ENCODE assay signal across 9 mouse cellular contexts in the genomic region with DNA sequence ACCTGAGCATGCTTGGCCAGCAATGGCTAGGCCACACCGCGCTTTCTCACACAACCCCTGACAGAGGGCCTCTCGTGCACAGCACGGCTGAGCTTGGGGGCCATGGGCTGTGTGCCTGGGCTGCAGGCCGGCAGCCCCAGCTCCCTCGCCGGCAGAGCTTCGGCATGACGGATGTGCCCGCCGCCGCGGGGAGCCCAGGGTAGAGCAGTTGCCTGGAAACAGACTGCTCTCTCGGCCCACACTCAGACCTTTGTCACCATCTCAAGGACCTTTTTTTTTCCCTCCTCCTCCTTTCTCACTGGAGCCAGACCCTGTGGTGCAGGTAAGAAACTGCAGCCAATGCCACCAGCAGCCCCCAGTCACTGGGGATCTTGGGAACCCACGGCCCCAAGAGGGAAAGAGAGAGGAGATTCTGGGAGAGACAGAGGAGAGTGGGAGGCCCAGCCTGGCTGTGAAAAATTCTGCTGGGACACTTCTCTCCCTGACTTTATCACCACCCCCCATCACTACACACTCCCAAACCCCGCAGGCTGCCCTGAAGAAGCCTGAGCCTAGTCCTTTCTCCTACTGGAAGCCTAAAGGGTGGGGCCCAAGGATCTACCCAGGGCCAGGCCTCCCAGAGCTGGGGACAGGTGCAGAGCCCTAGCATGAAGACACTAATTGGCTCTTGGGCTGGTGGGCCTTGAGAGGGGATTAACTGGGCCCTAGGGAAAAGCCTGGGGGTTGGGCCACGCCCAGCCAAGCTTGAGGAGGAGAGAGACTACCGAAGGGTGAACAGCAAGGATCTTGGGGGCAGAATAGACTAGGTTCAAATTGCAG. TPM values are rescaled to one million over a fixed set of nuclear protein-coding genes. Genes with fewer than 3 reads are reported as not detected.
DNase-seq lines count a peak whose midpoint lies in the region; ATAC-seq and TF ChIP-seq lines count a peak whose summit lies in the region.
"Had no signal": no experiment of that assay in that cellular context is flagged by ENCODE, and none has a peak within 500 bp of the region (broad histone marks: within the 10 kb centered on the region; RNA-seq: fewer than 3 reads in every experiment).

No protein-coding gene starts in this region.

- no peak for DNase-seq in heart, adult 18-20 months
- peak; percentile 82 to 83 for DNase-seq in cerebellum, postnatal 14 days
- peak; percentile 71 for DNase-seq in midbrain, postnatal 0 days (ENCODE audit: low spot score)
- DNase-seq in gastrocnemius, postnatal 4 days (ENCODE audit: low spot score in 2 of 2): no peak
- DNase-seq in lung, adult 2 months: no peak

- TF ChIP-seq POLR2A in lung, adult 2 months (IDR thresholded peaks at IDR 0.05; ENCODE audit: borderline replicate concordance, extremely low read depth, low read depth, low read length): no peak

- WGBS in heart, embryonic 14.5 days: 19% methylated on average over 17 of the region's 18 CpGs
- WGBS in hindbrain, embryonic 13.5 days: 6% methylated on average over 17 of the region's 18 CpGs
- WGBS in midbrain, postnatal 0 days: 8% methylated on average over 18 of the region's 18 CpGs
- WGBS in lung, adult 2 months: 35% methylated on average over 18 of the region's 18 CpGs

- no peaks in the 10 kb centered on the region for H3K36me3 ChIP-seq in heart, embryonic 14.5 days (ENCODE audit: control insufficient read depth, insufficient read depth, low read length)
- H3K36me3 ChIP-seq in E14TG2a.4 (ENCODE audit: insufficient read depth, low read length): no peaks in the 10 kb centered on the region
- no peaks in the 10 kb centered on the region for H3K36me3 ChIP-seq in hindbrain, embryonic 13.5 days
- H3K36me3 ChIP-seq in midbrain, postnatal 0 days (ENCODE audit: insufficient read depth, low read length): no peaks in the 10 kb centered on the region

- no peaks in the 10 kb centered on the region for H3K27me3 ChIP-seq in heart, embryonic 14.5 days (ENCODE audit: control insufficient read depth, insufficient read depth, low read length)
- peaks cover 36% of the 10 kb centered on the region; the same call in 1 of the 2 replicates for H3K27me3 ChIP-seq in E14TG2a.4 (ENCODE audit: insufficient read depth, low read length)
- H3K27me3 ChIP-seq in hindbrain, embryonic 13.5 days: peaks cover 8% of the 10 kb centered on the region; the same call in 1 of the 2 replicates
- H3K27me3 ChIP-seq in midbrain, postnatal 0 days (ENCODE audit: insufficient read depth, low read length): no peaks in the 10 kb centered on the region

- peak overlapping the region; percentile 24; the same call in 1 of the 2 replicates for H3K4me2 ChIP-seq in heart, embryonic 14.5 days (ENCODE audit: low read length)
- H3K4me2 ChIP-seq in hindbrain, embryonic 13.5 days: peak overlapping the region; percentile 38
- no peak overlapping the region; the same call in 1 of the 2 replicates for H3K4me2 ChIP-seq in midbrain, postnatal 0 days (ENCODE audit: low read depth, low read length, poor library complexity, severe bottlenecking)

- no peak for ATAC-seq in heart, embryonic 14.5 days (ENCODE audit: insufficient number of reproducible peaks, insufficient read depth, low FRiP score, low read depth)
- ATAC-seq in hindbrain, embryonic 13.5 days (ENCODE audit: low FRiP score): peak; percentile 79
- 0 out of 2 replicates have a peak, but pooled peaks have one; percentile 59 for ATAC-seq in midbrain, postnatal 0 days (ENCODE audit: low FRiP score)

- H3K9ac ChIP-seq in heart, embryonic 14.5 days (ENCODE audit: low read length): peak overlapping the region; percentile 31
- H3K9ac ChIP-seq in hindbrain, embryonic 13.5 days: peak overlapping the region; percentile 61
- 0 out of 2 replicates have a peak overlapping the region, but pooled peaks have one; percentile 14 for H3K9ac ChIP-seq in midbrain, postnatal 0 days (replicated peaks; ENCODE audit: low read length, poor library complexity, severe bottlenecking)

- H3K4me1 ChIP-seq in heart, embryonic 14.5 days (ENCODE audit: control insufficient read depth in 2 of 2, insufficient read depth in 2 of 2, low read length in 2 of 2): peaks cover 16 to 33% of the 10 kb centered on the region in 2 experiments; a peak in 3 of 4 replicates
- H3K4me1 ChIP-seq in E14TG2a.4 (replicated peaks; ENCODE audit: low read depth, low read length): peaks cover 43% of the 10 kb centered on the region
- H3K4me1 ChIP-seq in hindbrain, embryonic 13.5 days (replicated peaks): peaks cover 49% of the 10 kb centered on the region
- H3K4me1 ChIP-seq in midbrain, postnatal 0 days (ENCODE audit: insufficient read depth, low read length): peaks cover 4% of the 10 kb centered on the region; the same call in 1 of the 2 replicates
- no peaks in the 10 kb centered on the region for H3K4me1 ChIP-seq in lung, adult 2 months (ENCODE audit: control insufficient read depth, insufficient read depth, low read length)

- no peaks in the 10 kb centered on the region for H3K9me3 ChIP-seq in heart, embryonic 14.5 days (ENCODE audit: control insufficient read depth, low read length)
- H3K9me3 ChIP-seq in E14TG2a.4 (ENCODE audit: low read length): no peaks in the 10 kb centered on the region
- H3K9me3 ChIP-seq in hindbrain, embryonic 13.5 days: no peaks in the 10 kb centered on the region
- H3K9me3 ChIP-seq in midbrain, postnatal 0 days (ENCODE audit: low read length): no peaks in the 10 kb centered on the region

- H3K4me3 ChIP-seq in heart, embryonic 14.5 days (ENCODE audit: control insufficient read depth in 1 of 2, insufficient read depth in 1 of 2, low read depth in 1 of 2, low read length in 2 of 2): no peak overlapping the region
- peak overlapping the region; percentile 58 for H3K4me3 ChIP-seq in E14TG2a.4 (replicated peaks; ENCODE audit: low read length)
- no peak overlapping the region for H3K4me3 ChIP-seq in hindbrain, embryonic 13.5 days
- H3K4me3 ChIP-seq in midbrain, postnatal 0 days (ENCODE audit: low read depth, low read length): no peak overlapping the region
- no peak overlapping the region for H3K4me3 ChIP-seq in lung, adult 2 months (replicated peaks; ENCODE audit: extremely low read depth, low read depth, low read length)

- H3K27ac ChIP-seq in heart, embryonic 14.5 days (replicated peaks in 1 of 2; ENCODE audit: control insufficient read depth in 1 of 2, insufficient read depth in 1 of 2, low read depth in 2 of 2, low read length in 2 of 2): peak overlapping the region in 1 of 2 experiments; percentile 7; a peak in 1 of 4 replicates
- H3K27ac ChIP-seq in hindbrain, embryonic 13.5 days: peak overlapping the region; percentile 90
- H3K27ac ChIP-seq in midbrain, postnatal 0 days (ENCODE audit: low read depth, low read length): peak overlapping the region; percentile 68

- no peak for TF ChIP-seq CTCF in E14TG2a.4 (conservative IDR thresholded peaks at IDR 0.05; ENCODE audit: low read length)
- no peak for TF ChIP-seq CTCF in midbrain, postnatal 0 days (IDR thresholded peaks at IDR 0.05)
- no peak for TF ChIP-seq CTCF in lung, adult 2 months (IDR thresholded peaks at IDR 0.05; ENCODE audit: insufficient read depth, low read length)

RNA-seq across cellular contexts. Expression of gene 4930404H24Rik, which starts 16.8 kb away (rescaled TPM):
- polyA plus RNA-seq in heart, embryonic 14.5 days (2014; fragmentation: Nextera tagmentation; extraction: Ambion mirVana): not detected in 2 replicates
- total RNA-seq in heart, adult 18-20 months (2021): not detected
- not detected in 2 replicates for polyA plus RNA-seq in hindbrain, embryonic 13.5 days (2015; fragmentation: Nextera tagmentation; extraction: Ambion mirVana)
- total RNA-seq in midbrain, postnatal 0 days (2014; rRNA removed): not detected in 2 replicates
- not detected in 2 replicates for polyA plus RNA-seq in midbrain, postnatal 0 days (2015; fragmentation: Nextera tagmentation; extraction: Ambion mirVana)
- not detected for total RNA-seq in gastrocnemius, postnatal 4 days (2021)
- not detected in 2 replicates for polyA plus RNA-seq in lung, adult 2 months (2012; rRNA removed)
- polyA plus RNA-seq: gonadal fat pad, adult 2 months had no signal

RNA-seq across cellular contexts. Expression of gene Nol4l, which starts 20.4 kb away (rescaled TPM):
- polyA plus RNA-seq in heart, embryonic 14.5 days (2014; fragmentation: Nextera tagmentation; extraction: Ambion mirVana): 10.0 and 12.6 TPM in 2 replicates
- total RNA-seq in heart, adult 18-20 months (2021): 1 to 10 TPM; 3.3 to 3.8 TPM
- 42.4 and 43.8 TPM in 2 replicates for polyA plus RNA-seq in hindbrain, embryonic 13.5 days (2015; fragmentation: Nextera tagmentation; extraction: Ambion mirVana)
- total RNA-seq in midbrain, postnatal 0 days (2014; rRNA removed): 73.1 and 97.7 TPM in 2 replicates
- polyA plus RNA-seq in midbrain, postnatal 0 days (2015; fragmentation: Nextera tagmentation; extraction: Ambion mirVana): 24.4 and 26.4 TPM in 2 replicates
- 1 to 10 TPM; 7.5 to 9.1 TPM for total RNA-seq in gastrocnemius, postnatal 4 days (2021)
- polyA plus RNA-seq in lung, adult 2 months (2012; rRNA removed): 14.7 TPM in 2 replicates

Comparison
In these comparisons a context has a peak if more than half of its experiments do, and no peak if none do; other contexts are left out.
1. DNase-seq: peak in cerebellum, postnatal 14 days (2 of 2) and midbrain, postnatal 0 days (single experiment); none in heart, adult 18-20 months (0 of 2), gastrocnemius, postnatal 4 days (0 of 2) and lung, adult 2 months (single experiment).
2. Peak in every context shown above with its lines, with median percentiles within 50 percentile points of each other: H3K9ac ChIP-seq.